Mouse (Mus musculus): Measurements from ENCODE around the gene Slc25a22.

The Slc25a22 gene

DNA sequence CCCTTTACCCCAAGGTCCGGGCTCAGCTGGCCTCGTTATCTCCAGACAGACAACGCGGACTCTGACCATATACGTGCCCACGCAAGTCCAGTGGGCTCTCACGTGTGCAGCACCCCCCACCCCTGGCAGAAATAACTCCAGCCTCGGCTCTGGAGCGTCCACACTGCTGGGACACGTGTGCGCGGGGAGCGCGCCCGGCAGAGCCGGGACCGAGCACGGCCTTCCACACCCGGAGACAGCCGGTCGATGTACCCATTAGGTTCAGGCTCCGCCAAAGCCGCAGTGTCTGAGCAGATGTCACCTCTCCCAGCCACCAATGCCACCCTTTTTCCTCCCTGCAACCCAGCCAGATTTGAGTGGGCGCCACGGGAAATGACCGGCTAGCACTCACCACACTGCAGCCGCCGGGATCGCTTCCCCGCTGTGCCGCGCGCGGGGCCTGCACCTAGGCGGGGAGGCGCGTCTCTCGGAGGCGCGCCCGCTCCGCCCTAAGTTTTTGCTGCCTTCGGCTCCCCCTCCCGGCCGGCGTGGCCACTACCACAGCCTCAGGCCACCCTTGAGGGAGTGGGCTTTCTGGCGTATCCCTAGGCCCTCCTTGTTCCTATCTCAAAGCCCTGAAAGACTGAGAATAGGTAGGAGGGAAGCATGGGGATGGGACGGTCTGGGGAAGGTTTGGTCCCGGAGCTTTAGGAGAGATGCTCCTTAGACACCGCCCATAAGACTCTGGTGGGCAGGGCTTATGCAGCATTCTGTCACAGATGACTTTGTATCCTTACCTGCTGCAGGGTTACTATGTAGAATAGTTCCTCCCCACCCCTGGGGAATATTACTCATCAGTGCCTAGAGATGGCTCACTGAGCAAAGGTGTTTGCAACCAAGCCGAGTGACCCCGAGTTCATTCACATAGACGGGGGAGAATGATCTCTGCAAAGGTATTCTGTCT lies at the start of gene Slc25a22:
TSS of gene Slc25a22 (minus strand) at position 715 of the 943 bp plus-strand sequence.
- in situ Hi-C loops (cut with MboI, MseI) = no loop called here

DNA sequence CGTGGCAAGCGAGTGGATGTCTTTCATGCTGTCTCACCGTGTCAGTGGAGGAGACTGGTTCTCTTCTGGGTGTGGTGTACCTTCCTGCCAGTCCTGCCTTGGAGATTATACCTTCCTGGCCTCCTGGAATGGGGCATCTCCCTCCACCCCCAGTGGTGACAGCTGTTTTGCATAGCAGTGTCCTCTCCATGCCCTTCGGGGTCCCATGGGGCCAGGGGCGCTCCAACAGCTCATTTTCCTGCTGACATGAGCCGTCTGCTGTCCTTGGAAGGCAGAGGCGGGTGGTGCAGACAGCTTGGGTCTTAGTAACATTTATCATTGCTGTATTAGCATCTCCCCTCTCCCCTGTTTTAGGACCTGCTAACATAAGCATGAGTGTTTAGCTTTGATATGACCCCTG lies 49.4 kb upstream of the Slc25a22 start:
- in situ Hi-C loops (cut with MboI, MseI) = loop anchor here (5.0 kb wide), 2 partner anchors 35 to 40 kb away; no protein-coding TSS in a partner anchor

GRCm38 (mm10) chr7:141486239-141486638 lies 48.5 kb upstream of the Slc25a22 start:
- in situ Hi-C loops (cut with MboI, MseI) = loop anchor here (5.0 kb wide), 2 partner anchors 36 to 41 kb away; no protein-coding TSS in a partner anchor

- in situ Hi-C loops (cut with MboI, MseI) = loop anchor here (5.0 kb wide), 2 partner anchors 37 to 42 kb away; no protein-coding TSS in a partner anchor
Observed at GRCm38 (mm10) chr7:141485606-141486005, 47.9 kb upstream of the Slc25a22 start.

GRCm38 (mm10) chr7:141485186-141485585 lies 47.5 kb upstream of the Slc25a22 start:
- in situ Hi-C loops (cut with MboI, MseI) = loop anchor here (5.0 kb wide), 2 partner anchors 37 to 42 kb away; no protein-coding TSS in a partner anchor

DNA sequence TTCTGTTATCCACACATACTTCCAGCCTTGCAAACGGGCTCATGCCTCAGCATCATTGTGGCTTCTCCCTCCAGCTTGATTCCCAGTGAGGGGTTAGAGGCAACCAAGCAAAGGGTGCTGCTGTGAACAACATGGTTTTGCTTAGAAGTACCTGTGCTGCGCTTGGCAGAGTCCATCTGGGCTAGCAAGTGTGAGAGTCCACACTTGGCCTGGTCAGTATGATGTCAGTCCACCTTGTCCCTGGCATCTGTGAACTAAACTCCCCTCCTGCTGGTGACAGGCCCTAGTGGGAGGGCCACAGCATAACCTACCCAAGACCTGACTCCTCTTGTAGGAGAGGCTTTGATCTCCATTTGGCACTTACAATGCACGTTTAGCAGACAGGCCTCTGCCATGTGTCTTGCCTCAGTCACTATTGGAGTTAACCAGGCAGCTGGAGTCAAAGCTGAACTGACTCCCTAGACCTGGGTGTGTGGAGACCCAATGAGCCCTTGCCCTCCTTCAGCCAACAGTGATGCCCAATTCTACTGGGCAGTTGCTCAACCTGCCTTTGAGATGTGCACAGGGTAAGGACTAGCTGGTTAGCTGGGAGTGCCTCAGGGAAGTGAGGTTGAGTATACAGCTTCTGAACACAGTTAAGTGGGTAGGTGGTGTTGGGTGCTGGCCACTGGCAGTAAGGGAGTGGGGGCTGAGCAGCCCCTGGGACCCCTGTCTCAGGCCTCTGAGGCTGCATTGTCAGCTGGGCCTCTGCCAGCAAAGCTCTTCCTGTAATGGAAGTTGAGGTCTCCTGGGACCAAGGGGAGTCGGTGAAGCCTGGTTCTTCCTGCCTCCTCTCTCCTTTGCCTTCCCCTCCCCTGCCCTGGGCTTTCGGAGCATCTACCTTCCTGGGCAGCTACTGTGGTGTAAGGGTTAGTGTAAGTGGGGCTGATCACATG lies 46.8 kb upstream of the Slc25a22 start:
- in situ Hi-C loops (cut with MboI, MseI) = loop anchor here (5.0 kb wide), 4 partner anchors 38 to 188 kb away; no protein-coding TSS in a partner anchor

GRCm38 (mm10) chr7:141483114-141483653 lies 45.5 kb upstream of the Slc25a22 start:
- in situ Hi-C loops (cut with MboI, MseI) = loop anchor here (5.0 kb wide), 2 partner anchors 184 to 189 kb away; no protein-coding TSS in a partner anchor

DNA sequence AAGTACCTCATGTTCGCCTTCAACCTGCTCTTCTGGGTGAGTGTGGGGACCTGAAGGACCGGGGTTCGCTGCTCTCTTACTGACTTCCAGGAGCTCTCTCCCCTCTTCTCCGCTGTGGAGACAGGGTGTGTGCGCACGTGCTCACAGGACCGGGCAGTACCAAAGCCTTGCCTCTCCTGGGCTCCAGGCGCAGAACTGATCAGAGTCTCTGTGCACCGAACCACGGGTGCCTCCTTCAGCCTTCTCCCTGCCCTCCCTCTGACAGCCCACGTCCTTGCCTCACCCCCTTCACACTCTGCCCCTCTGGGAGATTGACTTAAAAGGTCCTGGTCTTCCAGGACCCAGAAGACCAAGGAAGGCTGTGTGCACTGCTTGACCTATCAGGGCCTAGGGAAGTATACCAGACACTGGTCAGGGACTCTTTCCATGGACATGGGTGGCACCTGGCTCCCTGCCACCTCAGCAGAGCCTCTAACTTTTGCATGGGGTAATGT lies 44.9 kb upstream of the Slc25a22 start:
- in situ Hi-C loops (cut with MboI, MseI) = loop anchor here (5.0 kb wide), 2 partner anchors 185 to 190 kb away; no protein-coding TSS in a partner anchor

GRCm38 (mm10) chr7:141481498-141482401 lies 44.1 kb upstream of the Slc25a22 start:
- in situ Hi-C loops (cut with MboI, MseI) = loop anchor here (5.0 kb wide), 2 partner anchors 186 to 191 kb away; no protein-coding TSS in a partner anchor

DNA sequence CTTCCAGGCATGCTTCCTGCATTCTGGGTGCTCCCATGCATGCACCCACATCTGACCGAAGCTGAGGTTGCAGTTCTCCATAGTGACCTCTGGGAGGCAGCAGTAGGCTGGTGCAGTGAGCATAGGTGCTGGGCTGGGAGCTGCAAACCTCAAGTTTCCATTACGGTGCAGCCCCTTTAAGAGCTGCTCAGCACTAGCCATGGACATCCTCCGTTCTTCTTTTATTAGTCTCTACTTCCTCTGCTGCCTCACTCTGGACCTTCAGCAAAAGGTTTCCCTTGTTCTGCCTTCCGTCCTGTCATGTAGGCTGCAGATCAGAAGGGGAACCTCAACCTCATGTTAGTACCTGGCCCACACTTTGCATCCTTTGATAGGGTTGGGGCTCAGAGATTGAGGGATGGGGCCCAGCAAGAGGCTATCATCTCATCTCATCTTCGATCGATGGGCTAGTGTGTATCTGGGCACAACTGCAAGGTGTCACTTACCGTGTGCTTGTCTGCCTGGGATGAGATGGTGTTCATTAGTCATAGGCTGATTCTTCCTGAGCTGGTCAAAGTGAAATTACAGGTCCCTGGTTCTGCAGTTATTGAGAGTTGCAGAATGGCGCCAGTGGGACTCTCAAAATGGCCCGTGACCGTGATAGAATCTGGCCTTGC lies 43.3 kb upstream of the Slc25a22 start:
- in situ Hi-C loops (cut with MboI, MseI) = loop anchor here (5.0 kb wide), 2 partner anchors 186 to 191 kb away; no protein-coding TSS in a partner anchor

- in situ Hi-C loops (cut with MboI, MseI) = loop anchor here in 1 of 2 experiments (5.0 kb wide), 1 partner anchor 424 kb away; no protein-coding TSS in a partner anchor
Observed at GRCm38 (mm10) chr7:141478270-141478748, 40.6 kb upstream of the Slc25a22 start.

DNA sequence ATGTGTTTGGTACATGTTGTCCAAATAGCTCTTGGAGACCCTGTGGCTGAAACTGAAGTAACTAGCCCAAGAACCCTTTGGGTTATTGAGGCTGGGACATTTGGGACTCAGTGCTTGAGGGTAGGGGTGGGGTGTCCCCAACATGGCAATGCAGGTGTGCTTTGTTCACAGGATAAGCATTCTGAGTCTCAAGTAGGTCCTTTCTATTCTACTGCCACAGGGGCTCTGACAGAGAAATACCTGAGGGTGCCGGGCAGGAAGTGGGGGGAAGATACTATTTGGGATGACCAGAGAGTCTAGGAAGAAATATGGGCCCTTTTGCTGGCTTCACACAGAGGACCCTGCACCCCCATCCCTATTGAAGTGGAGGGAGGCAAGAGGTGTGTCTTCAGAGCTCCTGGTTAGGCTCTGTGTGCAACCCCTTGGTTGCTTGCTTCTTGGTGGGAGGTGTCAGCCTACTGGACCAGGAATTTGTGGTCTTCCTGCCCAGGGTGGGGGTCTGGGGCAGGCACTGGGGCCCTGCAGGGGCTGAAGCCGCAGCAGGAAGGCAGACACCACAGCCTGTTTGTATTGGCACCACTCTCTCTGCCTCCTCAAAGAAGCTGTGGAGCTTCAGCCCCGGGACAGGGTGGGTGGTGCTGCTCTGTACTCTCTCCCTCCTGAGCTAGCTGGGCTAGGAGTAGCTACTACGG lies 40.0 kb upstream of the Slc25a22 start:
- in situ Hi-C loops (cut with MboI, MseI) = loop anchor here in 1 of 2 experiments (5.0 kb wide), 1 partner anchor 425 kb away; no protein-coding TSS in a partner anchor

DNA sequence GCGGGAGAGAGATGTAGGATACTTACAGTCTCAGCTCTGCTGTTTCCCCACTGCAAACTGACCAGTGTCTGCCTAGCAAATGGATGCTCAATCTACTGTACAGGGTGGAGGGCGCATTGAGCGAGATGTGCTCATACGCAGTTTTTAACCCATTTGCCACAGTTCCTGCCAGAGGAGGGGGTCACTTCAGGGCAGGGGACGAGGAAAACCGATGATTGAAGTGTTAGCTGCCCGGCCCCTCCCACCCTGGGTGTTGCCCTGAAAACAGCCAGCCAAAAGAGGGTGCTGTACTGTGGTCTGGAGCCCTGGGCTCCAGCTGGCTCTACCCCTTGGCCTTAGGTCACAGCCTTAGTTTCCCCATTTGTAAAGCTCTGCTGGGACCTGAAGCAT lies 39.3 kb upstream of the Slc25a22 start:
- in situ Hi-C loops (cut with MboI, MseI) = loop anchor here in 1 of 2 experiments (5.0 kb wide), 1 partner anchor 425 kb away; no protein-coding TSS in a partner anchor

GRCm38 (mm10) chr7:141476226-141476980 lies 38.7 kb upstream of the Slc25a22 start:
- in situ Hi-C loops (cut with MboI, MseI) = loop anchor here in 1 of 2 experiments (5.0 kb wide), 1 partner anchor 426 kb away; no protein-coding TSS in a partner anchor

DNA sequence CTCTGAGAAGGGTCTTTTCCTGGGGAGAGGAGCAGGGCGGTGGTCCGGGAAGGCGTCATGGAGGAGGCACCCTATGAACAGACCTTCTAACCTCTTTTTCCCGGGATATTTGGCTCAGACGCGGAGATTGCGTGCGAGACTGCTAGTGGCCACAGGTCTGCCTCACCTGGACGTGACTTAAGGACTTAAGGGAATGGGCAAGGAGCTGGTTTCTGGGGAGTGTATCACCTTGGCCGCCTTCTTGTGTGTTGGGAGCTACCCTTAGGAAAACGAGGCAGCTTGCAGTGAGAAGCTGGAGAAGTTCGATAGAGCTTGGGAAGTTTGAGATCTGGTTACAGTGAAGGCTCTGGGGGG lies 38.1 kb upstream of the Slc25a22 start:
- in situ Hi-C loops (cut with MboI, MseI) = loop anchor here in 1 of 2 experiments (5.0 kb wide), 1 partner anchor 427 kb away; no protein-coding TSS in a partner anchor

GRCm38 (mm10) chr7:141475011-141475804 lies 37.5 kb upstream of the Slc25a22 start, which contains the start of the genes Polr2l and Tspan4:
Polr2l (minus strand) TSS chr7:141475132.
Tspan4 (plus strand) TSS chr7:141475240.
- in situ Hi-C loops (cut with MboI, MseI) = loop anchor here in 1 of 2 experiments (5.0 kb wide), 1 partner anchor 427 kb away; no protein-coding TSS in a partner anchor

Measured in T-helper 17 cell (primary cell).